Mouse (Mus musculus): ENCODE results near the gene Parg.
"Not testable (repeated sequence)": the region's sequence is repeated elsewhere in the genome, so short reads cannot be mapped to it uniquely, and the experiment has no call there.

Parg gene

GRCm38 (mm10) chr14:32179393-32180195 is 22.2 kb upstream of the Parg start:
- in situ Hi-C loops (cut with MseI, MboI): no loop called here

- in situ Hi-C loops (cut with MseI, MboI): no loop called here
These were observed 20.9 kb upstream of the Parg start for GRCm38 (mm10) chr14:32180861-32181260.

GRCm38 (mm10) chr14:32183846-32184245 is 17.9 kb upstream of the Parg start:
- in situ Hi-C loops (cut with MseI, MboI): no loop called here

- in situ Hi-C loops (cut with MseI, MboI): no loop called here
These were observed 10.9 kb upstream of the Parg start for GRCm38 (mm10) chr14:32190627-32191391.

DNA sequence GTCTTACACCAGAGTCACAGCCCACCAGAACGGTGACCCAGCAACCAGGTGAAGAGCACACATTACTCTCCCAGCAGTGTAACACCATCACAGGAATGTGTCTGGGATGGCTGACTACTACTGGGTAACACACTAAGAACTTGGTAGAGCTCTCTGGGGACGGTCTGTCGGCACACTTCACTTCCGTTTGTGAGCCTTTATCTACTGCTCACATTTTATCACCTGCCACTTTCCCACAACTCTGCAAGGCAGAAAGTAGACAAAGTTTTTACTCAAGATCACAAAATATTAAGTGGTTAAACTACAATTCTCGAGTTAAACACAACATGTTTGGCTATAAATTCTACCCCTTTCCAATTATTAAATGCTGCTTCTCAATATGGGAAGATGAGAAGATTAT is 9.8 kb upstream of the Parg start:
- in situ Hi-C loops (cut with MseI, MboI): no loop called here

DNA sequence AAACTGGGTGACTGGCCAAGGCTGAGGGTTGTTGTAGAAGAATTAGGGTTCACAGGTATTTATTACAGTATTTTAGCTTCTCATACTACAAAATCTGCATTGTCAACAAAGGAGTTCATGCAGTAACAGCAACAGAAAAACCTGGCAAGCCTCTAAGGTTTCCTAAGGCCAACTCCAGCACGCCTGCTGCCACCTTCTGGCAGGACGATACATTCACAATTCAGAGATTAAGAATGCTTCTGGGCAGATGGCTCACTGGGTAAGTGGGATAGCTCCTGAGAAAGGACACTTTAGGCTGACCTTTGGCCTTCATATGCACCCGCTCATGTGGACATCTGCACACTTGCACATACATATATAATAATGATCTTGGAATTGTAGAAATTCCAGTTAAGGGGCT is 9.3 kb upstream of the Parg start:
- in situ Hi-C loops (cut with MseI, MboI): no loop called here

GRCm38 (mm10) chr14:32193557-32193956 is 8.2 kb upstream of the Parg start:
- in situ Hi-C loops (cut with MseI, MboI): not testable (repeated sequence)

- in situ Hi-C loops (cut with MseI, MboI): no loop called here
These were observed 395 bp upstream of the Parg start for GRCm38 (mm10) chr14:32201354-32201753.

DNA sequence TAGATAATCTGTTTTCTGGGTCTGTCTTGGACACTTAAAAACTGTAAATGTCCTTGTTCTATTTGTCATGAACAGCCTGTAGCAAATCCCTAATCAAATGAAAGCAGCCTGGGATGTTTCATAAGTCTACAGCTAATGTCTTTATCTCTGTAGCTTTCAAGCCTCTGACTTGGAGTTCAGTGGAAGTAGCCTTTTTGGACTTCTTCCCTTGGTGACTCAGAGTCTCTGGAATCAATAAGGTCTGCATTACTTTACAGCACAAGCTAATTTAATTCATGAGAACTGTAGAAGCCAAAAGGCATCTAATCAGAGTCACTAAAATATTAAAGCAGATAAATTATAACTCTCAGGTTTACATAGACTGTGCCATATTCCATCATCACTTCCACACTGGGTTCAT is 24.9 kb downstream of the Parg start:
- in situ Hi-C loops (cut with MseI, MboI): no loop called here

DNA sequence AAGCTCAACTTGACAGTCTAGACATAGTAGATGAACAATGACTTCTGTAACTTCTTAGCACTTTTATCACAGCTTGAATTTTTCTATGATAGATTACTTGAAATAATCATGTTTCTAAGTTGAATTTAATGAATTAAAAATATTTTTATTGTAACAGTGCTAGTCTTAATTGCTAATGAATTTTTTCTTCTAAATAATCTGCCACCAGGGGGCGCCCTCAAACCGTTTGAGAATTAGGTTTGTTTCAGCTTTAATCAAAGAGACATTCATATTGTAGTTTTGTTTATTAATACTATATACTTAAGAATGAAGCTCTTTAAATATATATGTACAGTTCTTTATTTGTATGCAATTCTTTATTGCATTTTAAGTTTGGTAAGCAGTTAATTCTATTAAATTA is 27.2 kb downstream of the Parg start:
- in situ Hi-C loops (cut with MseI, MboI): no loop called here

GRCm38 (mm10) chr14:32242401-32242800 is 40.7 kb downstream of the Parg start:
- in situ Hi-C loops (cut with MseI, MboI): no loop called here

GRCm38 (mm10) chr14:32246019-32246418 is 44.3 kb downstream of the Parg start:
- in situ Hi-C loops (cut with MseI, MboI): no loop called here

DNA sequence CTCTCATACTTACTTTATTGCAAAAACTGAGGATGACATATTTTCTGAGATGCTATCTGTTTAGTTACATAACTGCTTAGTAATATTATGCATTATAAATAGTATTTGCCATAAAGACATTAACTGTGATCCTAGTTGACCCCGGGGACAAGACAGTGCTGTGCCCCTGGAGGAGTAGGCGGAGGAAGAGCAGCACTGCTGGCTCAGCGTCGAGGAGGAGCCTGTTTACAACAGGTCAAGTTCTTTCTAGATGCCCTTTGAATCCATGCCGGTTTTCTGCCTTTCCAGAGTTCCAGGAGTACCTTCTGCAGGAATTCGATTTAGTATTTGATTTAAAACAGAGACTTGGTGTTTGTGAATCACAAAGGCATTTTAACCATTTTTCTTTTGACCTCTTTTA is 47.9 kb downstream of the Parg start:
- in situ Hi-C loops (cut with MseI, MboI): no loop called here

DNA sequence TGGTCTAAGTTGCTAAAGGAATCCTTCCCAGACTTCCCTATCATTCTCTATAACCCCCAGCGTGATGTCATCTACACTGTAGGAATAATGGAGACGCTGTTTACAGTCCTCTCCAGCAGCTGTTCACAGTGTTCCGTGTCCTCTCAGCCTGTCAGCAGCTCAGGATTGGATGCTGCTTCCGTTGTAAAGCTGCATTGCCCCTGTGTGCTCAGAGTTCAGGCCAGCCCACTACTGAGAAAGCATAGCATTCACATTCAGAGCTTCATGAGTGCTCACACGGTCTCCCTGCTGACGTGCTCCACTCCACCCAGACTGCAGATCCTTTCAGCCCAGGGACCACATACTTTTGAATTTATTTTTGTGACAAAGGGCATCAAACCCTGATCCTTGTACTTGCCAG is 59.1 kb downstream of the Parg start:
- in situ Hi-C loops (cut with MseI, MboI): no loop called here

DNA sequence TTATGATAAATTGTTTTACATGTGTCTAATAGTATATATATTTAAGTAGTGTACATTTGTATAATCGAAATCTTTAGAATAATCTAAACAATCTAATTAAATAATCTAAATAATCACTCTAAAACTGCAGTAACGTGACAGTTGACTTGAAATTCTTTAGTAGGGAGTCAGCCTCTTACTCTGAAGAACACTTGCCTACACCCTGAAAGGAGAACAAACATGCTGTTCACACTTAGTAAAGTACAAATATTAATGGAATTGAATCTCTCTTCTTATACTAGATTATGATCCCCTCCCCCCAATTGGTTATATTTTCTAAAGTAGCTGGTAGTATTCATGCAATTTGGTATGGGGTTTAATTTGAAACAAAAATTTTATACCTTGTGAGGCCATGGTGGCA is 60.0 kb downstream of the Parg start:
- in situ Hi-C loops (cut with MseI, MboI): no loop called here

- in situ Hi-C loops (cut with MseI, MboI): no loop called here
These were observed 67.2 kb downstream of the Parg start for GRCm38 (mm10) chr14:32268999-32269398.

- in situ Hi-C loops (cut with MseI, MboI): no loop called here
These were observed 67.8 kb downstream of the Parg start for GRCm38 (mm10) chr14:32269589-32269988.

- in situ Hi-C loops (cut with MseI, MboI): no loop called here
These were observed 99.9 kb downstream of the Parg start for GRCm38 (mm10) chr14:32301622-32302021.

- in situ Hi-C loops (cut with MseI, MboI): no loop called here
These were observed 100.7 kb downstream of the Parg start for GRCm38 (mm10) chr14:32302423-32302822.

DNA sequence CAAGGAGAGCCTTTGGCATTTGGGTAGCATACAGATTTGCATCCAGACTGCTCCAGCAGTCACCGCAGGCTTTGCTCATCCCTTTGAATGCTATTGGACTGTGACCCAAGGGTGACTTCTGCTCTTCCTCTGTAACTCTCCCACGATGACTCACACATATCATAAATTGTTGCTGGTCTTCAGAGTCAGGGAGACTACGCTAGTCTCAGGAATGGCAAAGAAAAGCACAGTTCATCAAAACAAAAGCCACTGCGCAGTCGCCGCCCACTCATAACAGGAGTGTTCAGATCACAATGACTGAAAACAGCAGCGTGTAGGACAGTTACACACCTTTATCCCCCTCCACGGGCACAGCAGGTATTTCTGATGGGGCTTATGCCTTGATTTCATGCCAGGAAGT is 103.2 kb downstream of the Parg start:
- in situ Hi-C loops (cut with MseI, MboI): no loop called here

DNA sequence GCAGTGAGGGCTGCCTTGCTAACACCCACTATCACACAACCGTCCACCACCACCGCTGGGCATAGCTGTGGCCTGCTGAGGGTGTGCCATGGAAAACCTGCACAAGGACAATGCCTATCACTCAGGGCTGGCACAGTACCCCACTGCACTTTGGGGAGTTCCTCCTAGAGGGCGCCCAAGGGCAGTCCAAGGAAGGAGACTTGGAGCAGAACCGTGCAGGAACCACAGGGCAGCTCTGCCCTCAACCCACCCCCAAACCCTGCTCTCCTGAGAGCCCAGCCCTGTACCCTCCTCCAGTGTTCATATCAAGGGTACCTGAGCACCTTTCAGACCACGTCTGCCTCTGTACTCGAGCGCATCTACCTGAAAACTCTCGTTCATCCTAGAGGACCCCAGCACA is 108.1 kb downstream of the Parg start:
- in situ Hi-C loops (cut with MseI, MboI): loop anchor here in 1 of 2 experiments (10.0 kb wide), 1 partner anchor 165 kb away; no protein-coding TSS in a partner anchor

- in situ Hi-C loops (cut with MseI, MboI): loop anchor here in 1 of 2 experiments (10.0 kb wide), 1 partner anchor 163 kb away; no protein-coding TSS in a partner anchor
These were observed 109.8 kb downstream of the Parg start for GRCm38 (mm10) chr14:32311381-32312035.
